Mouse (Mus musculus): ENCODE results near the gene 1810049J17Rik. TPM values are rescaled to one million over a fixed set of nuclear protein-coding genes. Genes with fewer than 3 reads are reported as not detected.

1810049J17Rik gene
- polyA plus RNA-seq, 1 experiment from 2014 or later = 1.1 TPM

- no peak overlapping the region for H3K4me3 ChIP-seq
- no peak overlapping the region for H3K4me2 ChIP-seq
- 39% methylated on average over 5 of the region's 5 CpGs for WGBS
These were observed 1.8 kb downstream of the 1810049J17Rik start for GRCm38 (mm10) chr15:12319889-12320288.

GRCm38 (mm10) chr15:12318451-12318850 is 3.2 kb downstream of the 1810049J17Rik start:
- Histone ChIP-seq H3K36me3 (replicated peaks) (no peaks in the 10 kb centered on the region), H3K9ac (no peak overlapping the region), H3K9me3 (no peaks in the 10 kb centered on the region), H3K4me1 (peaks cover 15% of the 10 kb centered on the region), H3K4me2 (no peak overlapping the region), H3K27me3 (replicated peaks) (peaks cover 4% of the 10 kb centered on the region; the same call in 1 of the 2 replicates), H3K27ac (no peak overlapping the region), H3K4me3 (no peak overlapping the region)
- WGBS = 82% methylated on average over 8 of the region's 8 CpGs
- ATAC-seq (replicated peaks) = no peak

More at GRCm38 (mm10) chr15:12319889-12320288, 1.8 kb downstream of the 1810049J17Rik start:
- Histone ChIP-seq H3K9ac (no peak overlapping the region), H3K4me1 (peaks cover 25% of the 10 kb centered on the region), H3K9me3 (no peaks in the 10 kb centered on the region), H3K27ac (no peak overlapping the region), H3K36me3 (replicated peaks) (no peaks in the 10 kb centered on the region), H3K27me3 (replicated peaks) (peaks cover 4% of the 10 kb centered on the region; the same call in 1 of the 2 replicates)
- ATAC-seq (replicated peaks) = no peak

GRCm38 (mm10) chr15:12317290-12317689 is 4.4 kb downstream of the 1810049J17Rik start:
- no peak overlapping the region for H3K9ac ChIP-seq
- peaks cover 4% of the 10 kb centered on the region; the same call in 1 of the 2 replicates for H3K27me3 ChIP-seq (replicated peaks)
- no peak overlapping the region for H3K4me2 ChIP-seq
- H3K27ac ChIP-seq = no peak overlapping the region
- no peaks in the 10 kb centered on the region for H3K9me3 ChIP-seq
- H3K4me1 ChIP-seq = peaks cover 5% of the 10 kb centered on the region; the same call in 1 of the 2 replicates
- no peak overlapping the region for H3K4me3 ChIP-seq
- no peak for ATAC-seq (replicated peaks)
- WGBS = 90% methylated on average over 5 of the region's 5 CpGs
- H3K36me3 ChIP-seq (replicated peaks) = no peaks in the 10 kb centered on the region

- 78% methylated on average over 2 of the region's 2 CpGs for WGBS
- Histone ChIP-seq H3K4me3 (no peak overlapping the region), H3K27me3 (replicated peaks) (peaks cover 4% of the 10 kb centered on the region; the same call in 1 of the 2 replicates), H3K36me3 (replicated peaks) (no peaks in the 10 kb centered on the region), H3K4me1 (peaks cover 4% of the 10 kb centered on the region; the same call in 1 of the 2 replicates), H3K9me3 (no peaks in the 10 kb centered on the region), H3K4me2 (no peak overlapping the region), H3K27ac (no peak overlapping the region), H3K9ac (no peak overlapping the region)
- ATAC-seq (replicated peaks) = no peak
These were observed 5.7 kb downstream of the 1810049J17Rik start for GRCm38 (mm10) chr15:12315996-12316395.

- no peak overlapping the region for H3K4me3 ChIP-seq
- no peak overlapping the region for H3K27ac ChIP-seq
- H3K27me3 ChIP-seq (replicated peaks) = 0 out of 2 replicates have a peak, but pooled peaks cover 4% of the 10 kb centered on the region
- no peaks in the 10 kb centered on the region for H3K9me3 ChIP-seq
- WGBS = 84% methylated on average over 5 of the region's 5 CpGs
- no peaks in the 10 kb centered on the region for H3K4me1 ChIP-seq
- no peak overlapping the region for H3K9ac ChIP-seq
- H3K4me2 ChIP-seq = no peak overlapping the region
- no peak for ATAC-seq (replicated peaks)
- no peaks in the 10 kb centered on the region for H3K36me3 ChIP-seq (replicated peaks)
These were observed 7.1 kb downstream of the 1810049J17Rik start for GRCm38 (mm10) chr15:12314584-12314983.

GRCm38 (mm10) chr15:12313255-12313654 is 8.4 kb downstream of the 1810049J17Rik start:
- Histone ChIP-seq H3K9me3 (no peaks in the 10 kb centered on the region), H3K27ac (no peak overlapping the region), H3K9ac (no peak overlapping the region), H3K27me3 (replicated peaks) (no peaks in the 10 kb centered on the region), H3K4me1 (no peaks in the 10 kb centered on the region), H3K36me3 (replicated peaks) (no peaks in the 10 kb centered on the region), H3K4me3 (no peak overlapping the region), H3K4me2 (no peak overlapping the region)
- WGBS = 36% methylated on average over 1 of the region's 1 CpGs
- no peak for ATAC-seq (replicated peaks)

- no peaks in the 10 kb centered on the region for H3K36me3 ChIP-seq (replicated peaks)
- no peaks in the 10 kb centered on the region for H3K27me3 ChIP-seq (replicated peaks)
- H3K4me1 ChIP-seq = no peaks in the 10 kb centered on the region
- H3K4me3 ChIP-seq = no peak overlapping the region
- H3K9ac ChIP-seq = no peak overlapping the region
- WGBS = 86% methylated on average over 7 of the region's 7 CpGs
- H3K9me3 ChIP-seq = no peaks in the 10 kb centered on the region
- ATAC-seq (replicated peaks) = no peak
- no peak overlapping the region for H3K27ac ChIP-seq
- H3K4me2 ChIP-seq = no peak overlapping the region
These were observed 10.2 kb downstream of the 1810049J17Rik start for GRCm38 (mm10) chr15:12311465-12311864.

- Histone ChIP-seq H3K27ac (no peak overlapping the region), H3K9ac (no peak overlapping the region), H3K4me3 (no peak overlapping the region), H3K36me3 (replicated peaks) (no peaks in the 10 kb centered on the region), H3K9me3 (no peaks in the 10 kb centered on the region), H3K27me3 (replicated peaks) (no peaks in the 10 kb centered on the region), H3K4me2 (no peak overlapping the region), H3K4me1 (no peaks in the 10 kb centered on the region)
- WGBS = 88% methylated on average over 4 of the region's 4 CpGs
- ATAC-seq (replicated peaks) = no peak
These were observed 11.0 kb downstream of the 1810049J17Rik start for GRCm38 (mm10) chr15:12310676-12311075.

GRCm38 (mm10) chr15:12308539-12308938 is 13.2 kb downstream of the 1810049J17Rik start:
- Histone ChIP-seq H3K36me3 (replicated peaks) (no peaks in the 10 kb centered on the region), H3K4me2 (no peak overlapping the region), H3K27me3 (replicated peaks) (no peaks in the 10 kb centered on the region), H3K4me1 (no peaks in the 10 kb centered on the region), H3K9me3 (no peaks in the 10 kb centered on the region), H3K27ac (no peak overlapping the region), H3K9ac (no peak overlapping the region), H3K4me3 (no peak overlapping the region)
- ATAC-seq (replicated peaks) = no peak
- WGBS = 83% methylated on average over 5 of the region's 5 CpGs

GRCm38 (mm10) chr15:12307114-12307513 is 14.6 kb downstream of the 1810049J17Rik start:
- Histone ChIP-seq H3K4me3 (no peak overlapping the region), H3K4me2 (no peak overlapping the region), H3K27me3 (replicated peaks) (no peaks in the 10 kb centered on the region), H3K9me3 (no peaks in the 10 kb centered on the region), H3K36me3 (replicated peaks) (no peaks in the 10 kb centered on the region), H3K27ac (no peak overlapping the region), H3K9ac (no peak overlapping the region), H3K4me1 (no peaks in the 10 kb centered on the region)
- ATAC-seq (replicated peaks) = no peak
- WGBS = 74% methylated on average over 4 of the region's 4 CpGs

GRCm38 (mm10) chr15:12306188-12307071 is 15.3 kb downstream of the 1810049J17Rik start:
- 71% methylated on average over 8 of the region's 8 CpGs for WGBS

GRCm38 (mm10) chr15:12301771-12302170 is 19.9 kb downstream of the 1810049J17Rik start:
- Histone ChIP-seq H3K27ac (no peak overlapping the region), H3K4me1 (no peaks in the 10 kb centered on the region), H3K4me3 (no peak overlapping the region), H3K9ac (no peak overlapping the region), H3K9me3 (no peaks in the 10 kb centered on the region), H3K27me3 (replicated peaks) (no peaks in the 10 kb centered on the region), H3K4me2 (no peak overlapping the region), H3K36me3 (replicated peaks) (no peaks in the 10 kb centered on the region)
- 78% methylated on average over 4 of the region's 6 CpGs for WGBS
- no peak for ATAC-seq (replicated peaks)

More at GRCm38 (mm10) chr15:12306188-12307071, 15.3 kb downstream of the 1810049J17Rik start:
- H3K4me1 ChIP-seq = no peaks in the 10 kb centered on the region
- no peaks in the 10 kb centered on the region for H3K9me3 ChIP-seq
- H3K9ac ChIP-seq = no peak overlapping the region
- ATAC-seq (replicated peaks) = no peak
- H3K4me2 ChIP-seq = no peak overlapping the region
- H3K27me3 ChIP-seq (replicated peaks) = no peaks in the 10 kb centered on the region
- H3K4me3 ChIP-seq = no peak overlapping the region
- H3K36me3 ChIP-seq (replicated peaks) = no peaks in the 10 kb centered on the region
- no peak overlapping the region for H3K27ac ChIP-seq
